Mouse (Mus musculus) common myeloid progenitor, adult 5-6 weeks (primary cell): ENCODE data around the gene Fbf1. TPM values are rescaled to one million over a fixed set of nuclear protein-coding genes. Genes with fewer than 3 reads are reported as not detected.

Source experiments
- ATAC-seq: replicated peaks from 2 replicates; pipeline ENCODE4 v1.8.0; 2016; ENCODE audit warnings: low read depth, mild to moderate bottlenecking, moderate TSS enrichment, inconsistent platforms; ENCODE audit not compliant: poor library complexity, severe bottlenecking
- total RNA-seq: library from RNA; stranded (forward); fragments of 200-1000, 187-1606 nt; gene quantifications from 2 replicates; pipeline ENCODE4 v1.2.3, GENCODE M21; 2017

Fbf1 gene
- total RNA-seq, 1 experiment from 2014 or later: 20.2 TPM

DNA sequence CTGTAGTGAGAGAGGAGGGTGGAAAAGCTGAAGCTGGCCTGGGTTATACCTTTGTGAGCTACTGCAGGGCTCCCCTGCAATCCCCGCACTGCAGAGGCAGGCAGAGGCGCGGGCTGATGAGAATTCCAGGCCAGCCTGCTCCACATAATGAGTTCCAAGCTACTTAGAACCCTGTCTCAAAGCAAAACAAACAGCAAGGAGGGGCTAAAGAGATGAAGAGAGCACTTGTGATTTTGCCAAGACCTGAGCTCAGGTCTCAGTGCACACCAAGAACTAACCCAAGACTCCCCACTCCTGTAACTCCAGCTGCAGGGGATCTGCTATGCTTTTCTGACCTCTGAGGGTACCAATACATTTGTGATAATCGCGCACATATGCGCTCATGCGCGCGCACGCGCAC is 18.4 kb upstream of the Fbf1 start:
- ATAC-seq: no peak

DNA sequence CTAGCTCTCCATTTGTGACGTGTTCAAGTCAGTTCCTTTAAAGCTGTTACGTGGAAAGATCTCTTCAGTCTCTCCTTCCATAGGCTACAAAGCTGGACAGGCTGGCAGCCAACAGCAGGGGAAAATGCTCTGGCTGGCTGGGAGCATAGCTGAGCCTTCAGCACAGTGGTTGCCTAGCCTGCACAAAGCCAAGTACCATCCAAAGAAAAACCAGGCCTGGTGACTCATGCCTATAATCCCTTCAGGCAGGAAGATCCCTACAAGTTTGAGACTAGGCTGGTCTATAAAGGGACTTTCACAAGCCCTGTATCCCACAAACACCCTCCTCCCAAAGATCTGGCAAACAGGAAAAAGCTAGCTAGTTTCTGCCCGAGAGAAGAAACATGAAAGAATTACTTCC is 17.9 kb upstream of the Fbf1 start:
- no peak for ATAC-seq

DNA sequence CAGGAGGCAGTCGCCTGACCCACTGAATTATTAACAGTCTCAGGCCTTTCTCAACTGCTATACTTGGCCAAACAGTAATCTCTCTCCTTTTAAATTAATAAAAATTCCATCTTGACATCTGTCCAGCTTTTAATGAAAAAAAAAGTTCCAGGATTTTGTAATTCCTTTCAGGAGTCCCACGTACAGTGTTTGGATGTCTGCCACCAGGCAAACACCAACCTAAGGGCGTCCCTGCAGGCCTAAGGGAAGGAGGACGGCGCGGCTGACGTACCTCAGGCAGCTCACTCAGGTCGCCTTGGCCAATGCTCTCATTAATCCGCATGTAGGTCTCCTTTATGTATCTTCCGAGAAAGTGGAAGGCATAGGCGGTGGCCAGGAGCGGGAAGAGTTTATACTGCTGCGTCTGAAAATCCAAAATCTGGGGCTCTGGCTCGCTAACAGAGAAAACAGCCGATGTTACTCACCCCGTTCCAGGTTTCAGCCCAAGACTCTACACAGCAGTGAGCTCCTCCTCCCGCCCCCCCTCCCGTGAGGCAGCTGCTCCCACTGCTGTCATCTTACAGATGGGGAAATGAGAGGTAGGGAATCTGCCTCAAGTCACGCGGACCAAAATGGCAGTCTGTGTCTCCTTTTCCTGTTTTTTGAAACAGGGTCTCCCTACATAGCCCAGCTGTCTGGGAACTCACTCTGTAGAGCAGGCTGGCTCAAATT is 10.6 kb upstream of the Fbf1 start:
- no peak for ATAC-seq

DNA sequence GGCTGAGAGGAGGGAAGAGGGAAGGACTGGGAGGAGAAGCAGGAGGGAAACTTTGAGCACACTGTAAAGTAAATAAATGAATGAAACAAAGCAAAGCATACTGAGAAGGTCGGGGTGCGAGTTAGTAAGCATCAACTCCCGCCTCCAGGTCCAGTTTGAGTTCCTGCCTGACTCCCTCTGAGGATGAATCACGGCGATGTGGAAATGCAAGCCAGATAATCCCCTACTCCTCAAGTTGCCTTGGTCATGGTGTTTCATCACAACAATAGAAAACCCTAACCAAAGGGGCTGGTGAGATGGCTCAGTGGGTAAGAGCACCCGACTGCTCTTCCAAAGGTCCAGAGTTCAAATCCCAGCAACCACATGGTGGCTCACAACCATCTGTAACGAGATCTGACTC is 8.0 kb upstream of the Fbf1 start:
- ATAC-seq: no peak

DNA sequence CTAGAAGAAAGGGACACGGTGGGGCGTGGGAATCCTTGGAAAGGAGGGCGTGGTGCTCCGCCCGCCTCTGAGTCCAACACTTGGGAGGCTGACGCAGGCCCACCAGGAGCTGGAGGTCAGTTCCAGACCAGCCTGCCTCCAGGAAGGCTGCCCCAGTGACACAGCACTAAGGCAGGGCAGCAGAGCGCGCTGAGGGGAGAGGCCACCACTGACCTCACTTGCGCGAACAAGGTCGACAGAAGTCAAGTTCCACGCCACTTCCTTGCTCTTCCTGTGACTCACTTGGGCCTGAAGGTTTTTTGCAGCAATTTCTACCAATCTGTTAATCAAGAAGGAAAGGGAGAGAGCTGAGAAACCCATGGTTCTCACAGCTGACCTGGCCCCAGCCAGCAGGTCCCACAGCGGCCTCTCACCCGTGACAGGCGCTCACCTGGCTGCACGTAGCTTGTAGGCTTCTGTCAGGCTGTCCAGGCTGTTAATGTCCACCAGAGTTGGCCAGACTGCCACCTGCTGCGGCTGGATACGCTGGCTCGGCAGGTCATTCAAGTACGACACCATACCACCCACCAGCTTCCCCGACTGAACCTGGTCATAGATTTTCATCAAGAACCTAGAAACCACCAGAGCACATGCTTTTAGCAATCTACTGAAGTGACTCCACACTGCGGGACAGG is 6.9 kb upstream of the Fbf1 start:
- no peak for ATAC-seq

DNA sequence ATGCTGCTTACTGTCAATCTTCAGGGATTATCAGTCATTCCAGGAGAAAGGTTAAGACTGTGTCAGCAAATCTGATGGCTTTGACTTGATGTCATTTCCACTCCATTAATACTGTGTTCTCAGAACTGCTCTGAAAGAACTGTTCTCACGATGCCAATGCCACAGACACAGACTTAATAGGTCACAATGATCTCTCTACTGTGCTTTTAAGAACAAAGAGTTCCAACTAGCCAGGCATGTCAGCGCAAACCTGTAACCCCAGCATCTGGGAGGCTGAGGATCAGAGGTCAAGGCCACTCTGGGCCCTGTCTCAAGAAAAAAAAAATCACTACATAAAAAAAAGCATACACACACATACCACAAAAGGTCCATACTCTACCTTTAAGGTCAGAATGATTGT is 4.0 kb upstream of the Fbf1 start:
- no peak for ATAC-seq

DNA sequence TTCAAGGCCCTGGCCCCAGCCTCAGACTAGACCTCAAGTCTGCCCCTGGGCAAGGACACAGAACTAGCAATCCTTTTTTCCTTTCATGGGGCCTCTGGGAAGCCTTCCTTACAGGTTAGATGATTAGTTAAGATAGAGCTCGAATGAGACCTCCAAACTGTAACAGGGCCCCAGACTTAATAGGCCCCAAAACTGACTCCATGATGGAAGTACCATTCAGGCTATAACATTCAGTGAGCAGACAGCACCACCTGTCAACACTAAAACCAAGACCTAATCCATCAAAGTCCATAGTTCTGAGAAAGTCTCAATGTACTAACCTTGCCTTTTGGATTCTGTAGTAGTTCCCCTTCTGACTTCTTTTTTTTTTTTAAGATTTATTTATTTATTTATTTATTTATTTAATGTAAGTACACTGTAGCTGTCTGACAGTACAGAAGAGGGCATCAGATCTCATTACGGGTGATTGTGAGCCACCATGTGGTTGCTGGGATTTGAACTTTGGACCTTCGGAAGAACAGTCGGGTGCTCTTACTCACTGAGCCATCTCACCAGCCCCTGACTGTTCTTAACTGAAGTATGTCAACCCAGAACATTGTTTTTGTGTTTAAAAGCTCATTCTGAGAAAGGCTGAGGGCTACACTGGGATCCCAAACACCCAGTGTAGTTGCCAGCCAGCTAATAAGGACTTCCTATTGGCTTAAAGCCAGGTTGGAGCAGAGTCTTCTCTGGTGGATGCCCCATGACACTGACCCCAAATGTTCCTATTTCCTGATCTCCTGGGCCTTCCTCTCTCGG is 2.2 kb upstream of the Fbf1 start:
- ATAC-seq: no peak

DNA sequence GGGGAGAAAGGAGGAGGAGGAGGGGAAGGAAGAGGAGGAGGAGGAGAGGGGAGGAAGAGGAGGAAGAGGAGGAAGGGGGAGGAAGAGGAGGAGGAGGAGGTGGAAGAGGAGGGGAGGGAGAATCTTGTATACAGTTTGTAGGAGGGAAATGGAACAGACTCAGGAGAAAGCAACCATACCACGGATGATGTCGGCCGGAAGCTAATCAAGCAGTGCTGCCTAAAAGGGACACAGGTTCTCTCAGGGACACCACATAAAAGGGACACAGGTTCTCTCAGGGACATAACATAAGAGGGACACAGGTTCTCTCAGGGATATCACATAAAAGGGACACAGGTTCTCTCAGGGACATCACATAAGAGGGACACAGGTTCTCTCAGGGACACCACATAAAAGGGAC is 1.2 kb upstream of the Fbf1 start:
- ATAC-seq: no peak

DNA sequence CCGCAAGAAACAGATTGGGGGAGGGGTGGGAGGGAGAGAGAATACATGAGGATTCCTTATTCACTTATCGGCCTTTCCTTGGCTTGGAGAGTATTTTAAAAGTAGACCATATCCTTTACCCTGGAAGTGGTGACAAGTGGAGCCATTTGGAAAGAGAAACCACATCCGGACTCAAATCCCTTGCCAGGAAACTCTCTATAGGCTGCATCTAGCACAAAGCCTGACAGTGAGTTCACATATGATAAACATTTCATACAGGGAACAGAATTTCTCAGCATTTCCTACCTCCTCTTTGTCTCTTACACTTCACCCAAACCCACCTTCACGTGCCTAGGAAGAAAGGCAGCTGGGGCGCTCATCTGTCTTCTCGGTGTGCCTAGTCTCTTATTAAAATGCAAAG is 734 bp downstream of the Fbf1 start:
- peak; percentile 27; the same call in 1 of the 2 replicates for ATAC-seq

DNA sequence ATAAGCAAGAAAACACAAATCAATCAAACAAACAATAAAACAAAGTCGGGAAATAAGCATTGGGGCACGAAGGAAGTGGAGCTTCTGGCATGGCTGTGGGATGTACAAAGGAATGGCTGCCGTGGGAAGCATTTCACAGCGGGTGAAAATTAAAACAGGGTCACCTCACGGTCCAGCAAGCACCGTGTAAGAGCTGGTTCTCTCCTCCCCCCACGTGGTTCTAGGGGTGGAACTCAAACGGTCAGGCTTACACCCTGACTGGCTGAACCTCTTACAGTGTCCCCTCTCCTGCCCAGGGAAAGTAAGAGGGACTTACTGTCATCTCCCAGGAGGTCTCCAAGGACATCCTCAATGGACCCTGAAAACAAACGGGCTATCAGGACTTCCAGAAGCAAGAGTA is 5.0 kb downstream of the Fbf1 start:
- ATAC-seq: no peak

DNA sequence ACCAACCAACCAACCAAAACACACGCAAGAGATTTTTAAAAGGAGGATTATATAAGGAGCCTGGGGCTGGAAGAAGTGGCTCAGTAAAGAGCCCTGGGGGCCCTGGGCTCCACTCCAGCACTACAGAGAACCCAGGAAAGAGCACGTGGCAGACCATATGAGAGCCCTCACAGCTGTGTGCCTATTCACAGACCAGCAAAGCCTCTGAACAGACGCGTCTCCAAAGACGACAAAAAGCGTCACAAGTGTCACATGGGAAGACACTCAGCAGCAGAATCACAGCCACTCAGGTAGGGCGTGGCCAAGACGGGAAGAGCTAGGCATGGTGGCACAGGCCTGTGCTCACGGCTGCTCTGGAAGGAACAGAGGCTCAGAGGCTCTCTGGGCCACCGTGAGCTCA is 5.8 kb downstream of the Fbf1 start:
- ATAC-seq: no peak

DNA sequence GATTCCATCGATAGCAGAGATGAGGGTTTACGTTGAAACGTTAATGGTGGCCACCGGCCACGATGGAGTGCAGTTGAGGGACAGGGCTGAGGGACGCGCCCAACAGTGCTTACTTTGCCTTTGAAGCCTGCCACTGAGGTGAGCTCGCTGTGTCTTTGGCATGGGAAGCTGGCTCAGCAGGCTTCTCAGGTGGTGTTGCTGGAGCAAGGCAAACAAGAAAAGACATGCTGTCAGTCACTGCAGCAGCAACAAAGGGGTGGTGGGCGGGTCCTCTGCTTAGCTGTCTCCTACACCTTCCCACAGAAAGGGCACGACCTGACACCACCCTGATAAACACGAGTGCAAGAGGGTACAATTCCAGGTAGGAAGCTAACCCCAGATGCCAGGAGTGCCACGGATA is 6.7 kb downstream of the Fbf1 start:
- no peak for ATAC-seq

DNA sequence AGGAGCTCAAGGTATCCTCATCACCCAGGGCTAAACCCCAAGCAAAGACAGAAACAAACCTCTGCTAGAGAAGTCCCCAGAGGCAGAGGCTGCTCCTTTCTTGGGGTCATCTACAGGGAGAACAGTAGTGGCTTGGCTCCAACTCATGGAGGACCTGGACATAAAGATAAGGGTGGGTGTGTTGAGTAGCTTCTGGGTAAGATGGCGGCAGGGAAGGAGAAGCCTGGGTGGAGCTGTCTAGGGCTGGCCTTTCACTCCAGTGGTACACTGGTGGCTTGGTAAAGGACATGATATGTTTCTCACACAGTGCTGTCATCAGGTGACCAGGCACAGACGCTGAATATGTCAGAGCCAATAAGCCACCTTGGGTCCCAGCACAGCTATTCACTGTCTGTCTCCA is 17.0 kb downstream of the Fbf1 start:
- no peak for ATAC-seq

DNA sequence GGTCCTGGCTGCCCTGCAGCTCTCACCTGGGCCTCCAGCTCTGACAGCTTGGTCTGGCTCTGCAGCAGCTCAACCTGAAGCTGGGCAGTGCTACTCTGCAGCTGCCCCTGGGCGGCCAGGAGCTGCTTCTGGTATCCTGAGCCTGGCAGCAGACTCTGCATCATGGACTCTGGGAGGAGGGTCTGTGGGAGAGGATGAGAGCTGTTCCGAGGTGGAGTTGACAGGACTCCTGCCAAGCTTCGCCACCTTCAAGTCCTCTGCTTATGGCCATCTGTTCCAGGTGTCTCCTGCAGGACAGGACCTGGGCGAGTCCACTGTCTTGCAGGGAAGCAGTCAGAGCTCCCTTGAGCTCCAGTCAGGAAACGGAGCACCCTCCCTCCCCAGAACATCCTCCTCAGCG is 18.6 kb downstream of the Fbf1 start:
- ATAC-seq: no peak

DNA sequence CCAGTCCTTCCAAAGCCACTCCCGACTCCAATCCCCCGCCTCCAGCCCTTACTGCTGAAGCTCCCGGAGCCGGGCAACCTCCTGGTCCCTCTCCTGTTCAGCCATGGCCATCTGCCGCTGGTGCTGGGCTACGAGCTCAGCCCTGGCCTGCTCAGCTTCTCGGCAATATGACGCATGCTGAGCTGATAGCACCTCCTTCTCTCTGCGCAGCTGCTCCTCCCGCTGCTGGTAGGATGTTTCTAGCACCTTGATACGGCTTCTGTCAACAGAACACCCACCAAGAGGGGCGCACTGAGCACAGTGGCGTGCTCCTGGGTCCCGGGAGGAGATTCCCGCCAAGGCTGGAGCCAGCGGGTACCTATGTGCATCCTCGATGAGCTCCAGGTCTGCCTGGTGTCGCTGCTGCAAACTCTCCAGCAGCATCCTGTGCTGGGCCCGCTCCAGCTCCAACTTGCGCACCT is 19.2 kb downstream of the Fbf1 start:
- ATAC-seq: no peak

DNA sequence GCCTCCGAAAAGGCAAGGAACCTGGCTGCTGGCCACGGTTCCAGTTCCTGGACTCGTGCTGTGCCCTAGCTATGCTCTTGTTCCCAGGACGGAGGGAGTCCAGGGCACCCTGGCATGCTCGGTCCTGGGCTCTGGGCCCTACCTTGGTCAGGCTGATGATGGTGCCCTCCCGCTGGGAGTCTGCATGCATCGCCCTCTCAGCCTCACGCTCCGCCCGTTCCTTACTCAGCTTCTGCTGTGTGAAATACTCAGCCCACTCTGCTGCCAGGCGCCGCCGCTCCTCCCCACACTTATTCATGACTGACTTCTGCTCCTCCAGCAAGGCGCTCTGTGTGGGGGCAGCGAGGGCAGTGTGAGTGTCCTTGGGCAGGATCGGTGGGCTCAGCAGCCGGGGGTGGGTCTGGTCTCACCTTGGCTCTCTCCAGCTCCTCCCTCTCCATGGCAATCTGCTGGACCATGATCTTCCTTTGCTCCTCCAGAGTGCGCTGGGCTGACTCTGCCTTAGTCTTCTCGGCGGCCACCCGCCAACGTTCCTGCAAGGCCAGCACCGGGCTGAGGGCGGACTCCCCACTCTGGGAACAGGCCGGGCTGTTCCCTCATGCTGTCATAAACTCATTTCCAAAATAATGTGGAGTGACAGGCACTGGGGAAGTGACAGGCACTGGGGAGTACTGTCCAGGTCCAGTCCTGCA is 21.5 kb downstream of the Fbf1 start:
- no peak for ATAC-seq

DNA sequence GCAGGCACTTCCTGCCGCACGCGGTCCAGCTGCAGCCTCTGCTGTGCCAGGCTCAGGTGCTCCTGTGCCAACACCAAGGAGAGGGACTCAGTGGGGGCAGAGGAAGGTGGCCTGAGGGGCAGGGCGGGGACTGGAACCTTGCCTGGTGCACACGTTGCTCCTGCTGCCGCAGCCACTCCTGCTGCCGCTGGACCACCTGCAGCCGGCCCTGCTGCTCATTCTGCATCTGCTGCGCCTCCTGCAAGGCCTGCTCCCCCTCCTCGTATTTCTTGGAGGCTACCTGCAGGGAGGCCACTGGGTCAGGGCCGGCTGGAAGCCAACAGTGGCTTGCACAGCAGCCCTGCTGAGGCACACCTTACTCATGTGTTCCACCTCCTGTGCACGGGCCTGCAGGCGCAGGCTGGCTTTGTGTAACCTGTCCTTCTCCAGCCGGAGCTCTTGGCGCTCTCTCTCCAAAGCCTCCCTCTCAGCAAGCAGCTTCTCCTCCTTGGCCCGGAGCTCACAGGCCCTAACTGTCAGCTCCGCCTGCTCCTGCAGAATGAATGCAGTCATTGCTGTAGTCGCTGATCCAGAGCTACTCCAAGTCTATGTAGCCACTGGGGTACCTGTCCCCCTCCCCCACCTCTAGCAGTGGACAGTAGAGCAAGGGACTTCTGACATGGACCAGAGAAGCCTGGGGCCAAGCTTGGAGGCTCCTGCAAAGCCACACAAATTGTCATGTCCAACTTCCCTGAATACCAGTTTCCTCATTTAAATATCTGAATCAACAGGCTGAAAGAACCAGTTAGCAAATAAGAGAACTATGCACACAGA is 22.3 kb downstream of the Fbf1 start:
- ATAC-seq: no peak

DNA sequence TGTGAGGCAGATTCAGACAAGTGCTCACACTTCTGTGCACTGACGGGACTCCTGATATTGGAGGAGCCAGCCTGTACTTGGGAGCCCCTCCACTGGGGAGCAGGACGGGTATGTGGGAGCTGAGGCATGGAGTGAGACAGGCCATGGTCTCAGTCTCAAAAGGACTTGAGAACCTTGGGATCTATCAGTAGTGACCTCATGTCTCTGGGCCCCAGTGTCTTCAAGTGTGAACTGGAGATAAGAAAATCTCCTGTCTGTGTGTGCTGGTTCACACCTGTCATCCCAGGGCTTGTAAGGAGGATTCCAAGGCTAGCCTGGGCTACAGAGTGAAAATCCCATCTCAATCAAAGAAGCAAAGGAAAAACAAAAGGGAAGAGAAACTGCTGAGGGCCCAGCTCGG is 24.5 kb downstream of the Fbf1 start:
- ATAC-seq: no peak

DNA sequence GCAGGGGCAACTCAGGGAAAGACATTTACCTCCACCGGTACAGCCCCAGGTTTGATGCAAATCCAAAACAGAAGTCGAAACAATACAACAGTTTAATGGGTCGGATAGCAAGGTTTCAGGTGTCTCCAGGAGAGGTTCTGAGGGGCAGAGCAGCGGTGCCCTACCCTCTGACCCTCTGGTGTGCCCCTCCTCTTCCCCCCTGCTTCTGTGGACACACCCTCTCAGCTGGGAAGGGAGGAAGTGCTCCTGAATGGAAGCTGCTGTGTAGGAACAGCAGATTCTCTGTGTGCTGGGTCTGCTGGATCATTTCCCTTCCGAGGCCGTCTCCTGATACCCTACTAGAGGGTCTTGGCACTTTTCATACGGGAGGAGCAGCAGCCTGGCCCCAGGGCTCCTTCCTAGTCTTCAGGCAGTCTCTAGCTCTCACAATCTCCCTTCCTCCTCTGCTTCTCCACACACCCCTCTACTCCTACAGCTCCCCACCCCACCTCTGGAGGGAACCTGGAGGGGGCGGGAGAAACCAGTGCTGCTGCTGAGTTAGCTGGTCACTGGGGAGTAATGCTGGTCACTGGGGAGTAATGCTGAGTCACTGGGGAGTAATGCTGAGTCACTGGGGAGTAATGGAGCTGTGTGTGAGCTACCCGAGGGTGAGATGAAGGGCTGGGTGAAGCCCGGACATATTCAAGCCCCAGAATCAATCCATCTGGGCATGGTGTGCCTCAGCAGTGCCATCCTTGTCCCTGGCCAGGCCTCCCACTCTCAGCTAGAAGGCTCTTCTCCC is 25.6 kb downstream of the Fbf1 start:
- no peak for ATAC-seq
